Mouse (Mus musculus): Measurements from ENCODE around the gene Rdh16f2. TPM values are rescaled to one million over a fixed set of nuclear protein-coding genes. Genes with fewer than 3 reads are reported as not detected.

The Rdh16f2 gene
- total RNA-seq, 2 experiments from 2014 or later: not detected

Other genes starting within 250 kb of the Rdh16f2 start
- gene Lrp1, start 245.3 kb upstream of the Rdh16f2 start, total RNA-seq (2014; fragmentation: Nextera tagmentation): 13.9 and 15.0 TPM in 2 replicates
- gene Lrp1, start 245.3 kb upstream of the Rdh16f2 start, total RNA-seq (2017): 5.7 and 18.1 TPM in 2 replicates
- gene Stat6, start 223.5 kb upstream of the Rdh16f2 start, total RNA-seq (2014; fragmentation: Nextera tagmentation): 71.6 and 82.1 TPM in 2 replicates
- gene Stat6, start 223.5 kb upstream of the Rdh16f2 start, total RNA-seq (2017): 46.0 and 67.5 TPM in 2 replicates
- 14.7 and 18.9 TPM in 2 replicates for gene Nemp1, start 199.6 kb upstream of the Rdh16f2 start, total RNA-seq (2014; fragmentation: Nextera tagmentation)
- 21.7 TPM in 2 replicates for gene Nemp1, start 199.6 kb upstream of the Rdh16f2 start, total RNA-seq (2017)
- 7.3 and 11.4 TPM in 2 replicates for gene Nab2, start 197.9 kb upstream of the Rdh16f2 start, total RNA-seq (2014; fragmentation: Nextera tagmentation)
- 2.6 and 4.7 TPM in 2 replicates for gene Nab2, start 197.9 kb upstream of the Rdh16f2 start, total RNA-seq (2017)
- not detected in 2 replicates for gene Myo1a, start 161.3 kb upstream of the Rdh16f2 start, total RNA-seq (2014; fragmentation: Nextera tagmentation)
- gene Myo1a, start 161.3 kb upstream of the Rdh16f2 start, total RNA-seq (2017): not detected in 2 replicates
- not detected in 2 replicates for gene Tac2, start 142.0 kb upstream of the Rdh16f2 start, total RNA-seq (2014; fragmentation: Nextera tagmentation)
- gene Tac2, start 142.0 kb upstream of the Rdh16f2 start, total RNA-seq (2017): not detected in 2 replicates
- gene Zbtb39, start 126.9 kb upstream of the Rdh16f2 start, total RNA-seq (2014; fragmentation: Nextera tagmentation): 6.7 and 7.2 TPM in 2 replicates
- 2.6 and 3.6 TPM in 2 replicates for gene Zbtb39, start 126.9 kb upstream of the Rdh16f2 start, total RNA-seq (2017)
- gene Gpr182, start 114.7 kb upstream of the Rdh16f2 start, total RNA-seq (2014; fragmentation: Nextera tagmentation): not detected in 2 replicates
- gene Gpr182, start 114.7 kb upstream of the Rdh16f2 start, total RNA-seq (2017): not detected in 2 replicates
- gene Rdh1, start 106.8 kb upstream of the Rdh16f2 start, total RNA-seq (2014; fragmentation: Nextera tagmentation): not detected in 2 replicates
- not detected in 2 replicates for gene Rdh1, start 106.8 kb upstream of the Rdh16f2 start, total RNA-seq (2017)
- not detected in 2 replicates for gene Rdh16f1, start 106.7 kb upstream of the Rdh16f2 start, total RNA-seq (2014; fragmentation: Nextera tagmentation)
- gene Rdh16f1, start 106.7 kb upstream of the Rdh16f2 start, total RNA-seq (2017): not detected in 2 replicates
- gene Rdh9, start 90.1 kb upstream of the Rdh16f2 start, total RNA-seq (2014; fragmentation: Nextera tagmentation): not detected in 2 replicates
- not detected in 2 replicates for gene Rdh9, start 90.1 kb upstream of the Rdh16f2 start, total RNA-seq (2017)
- not detected in 2 replicates for gene Rdh16, start 65.3 kb upstream of the Rdh16f2 start, total RNA-seq (2014; fragmentation: Nextera tagmentation)
- not detected in 2 replicates for gene Rdh16, start 65.3 kb upstream of the Rdh16f2 start, total RNA-seq (2017)
- not detected in 2 replicates for gene Rdh19, start 16.5 kb upstream of the Rdh16f2 start, total RNA-seq (2014; fragmentation: Nextera tagmentation)
- not detected in 2 replicates for gene Rdh19, start 16.5 kb upstream of the Rdh16f2 start, total RNA-seq (2017)
- not detected in 2 replicates for gene Rdh7, start 22.3 kb downstream of the Rdh16f2 start, total RNA-seq (2014; fragmentation: Nextera tagmentation)
- not detected in 2 replicates for gene Rdh7, start 22.3 kb downstream of the Rdh16f2 start, total RNA-seq (2017)
- not detected in 2 replicates for gene Sdr9c7, start 32.0 kb downstream of the Rdh16f2 start, total RNA-seq (2014; fragmentation: Nextera tagmentation)
- not detected in 2 replicates for gene Sdr9c7, start 32.0 kb downstream of the Rdh16f2 start, total RNA-seq (2017)
- not detected in 2 replicates for gene Hsd17b6, start 141.1 kb downstream of the Rdh16f2 start, total RNA-seq (2014; fragmentation: Nextera tagmentation)
- not detected in 2 replicates for gene Hsd17b6, start 141.1 kb downstream of the Rdh16f2 start, total RNA-seq (2017)
- gene Prim1, start 148.7 kb downstream of the Rdh16f2 start, total RNA-seq (2014; fragmentation: Nextera tagmentation): 114 and 132 TPM in 2 replicates
- 121 and 124 TPM in 2 replicates for gene Prim1, start 148.7 kb downstream of the Rdh16f2 start, total RNA-seq (2017)
- gene Naca, start 169.1 kb downstream of the Rdh16f2 start, total RNA-seq (2014; fragmentation: Nextera tagmentation): 1,470 and 1,497 TPM in 2 replicates
- gene Naca, start 169.1 kb downstream of the Rdh16f2 start, total RNA-seq (2017): 2,024 and 2,260 TPM in 2 replicates
- gene Ptges3, start 192.5 kb downstream of the Rdh16f2 start, total RNA-seq (2014; fragmentation: Nextera tagmentation): 204 and 218 TPM in 2 replicates
- 321 and 371 TPM in 2 replicates for gene Ptges3, start 192.5 kb downstream of the Rdh16f2 start, total RNA-seq (2017)
- gene Atp5b, start 216.8 kb downstream of the Rdh16f2 start, total RNA-seq (2014; fragmentation: Nextera tagmentation): 1,867 and 2,007 TPM in 2 replicates
- 1,997 and 2,300 TPM in 2 replicates for gene Atp5b, start 216.8 kb downstream of the Rdh16f2 start, total RNA-seq (2017)
- gene Baz2a, start 225.1 kb downstream of the Rdh16f2 start, total RNA-seq (2014; fragmentation: Nextera tagmentation): 54.8 and 64.2 TPM in 2 replicates
- gene Baz2a, start 225.1 kb downstream of the Rdh16f2 start, total RNA-seq (2017): 15.0 and 17.2 TPM in 2 replicates